Mouse (Mus musculus): ENCODE measurements around the gene Stard3nl. TPM values are rescaled to one million over a fixed set of nuclear protein-coding genes. Genes with fewer than 3 reads are reported as not detected.

The Stard3nl gene
- polyA plus RNA-seq, 2 experiments: 61.7 to 75.9 TPM

DNA sequence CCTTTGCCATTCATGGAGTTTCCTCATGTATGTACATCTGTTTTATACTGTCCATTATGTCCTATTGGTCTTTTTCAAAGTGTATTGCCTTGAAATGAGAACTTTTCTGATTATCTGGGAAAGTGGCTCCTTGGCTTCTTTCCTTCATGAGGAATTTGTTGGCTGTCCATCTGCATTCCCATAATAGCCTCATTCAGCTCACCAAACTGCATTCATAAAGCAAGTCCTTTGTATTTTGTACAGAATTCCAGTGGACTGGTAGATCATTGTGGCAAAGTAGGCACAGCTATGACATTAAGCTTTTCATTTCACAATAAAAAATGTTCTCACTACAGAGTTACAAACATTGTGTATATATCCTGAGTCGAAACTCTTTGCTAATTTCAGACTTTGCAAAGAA, 26.9 kb upstream of the Stard3nl start:
- 76% methylated on average over 1 of the region's 1 CpGs for WGBS
- DNase-seq (ENCODE audit: low spot score): no peak
- no peaks in the 10 kb centered on the region for H3K27me3 ChIP-seq (ENCODE audit: control insufficient read depth, insufficient read depth, low read length)
- TF ChIP-seq POLR2A (IDR thresholded peaks at IDR 0.05; ENCODE audit: borderline replicate concordance, extremely low read depth, insufficient read depth, insufficient read length): no peak
- H3K36me3 ChIP-seq (ENCODE audit: control insufficient read depth, insufficient read depth, low read length): no peaks in the 10 kb centered on the region
- H3K4me1 ChIP-seq (ENCODE audit: control insufficient read depth, insufficient read depth, low read length): no peaks in the 10 kb centered on the region
- no peak for ATAC-seq (ENCODE audit: low FRiP score, low read depth)
- no peak overlapping the region for H3K9ac ChIP-seq (ENCODE audit: low read depth, low read length, severe bottlenecking)
- H3K27ac ChIP-seq (replicated peaks; ENCODE audit: low read depth, low read length): no peak overlapping the region
- H3K9me3 ChIP-seq (ENCODE audit: control insufficient read depth, low read length): no peaks in the 10 kb centered on the region
- no peak overlapping the region for H3K4me2 ChIP-seq (replicated peaks; ENCODE audit: low read depth, low read length, severe bottlenecking)
- no peak overlapping the region for H3K4me3 ChIP-seq (replicated peaks; ENCODE audit: low read length)

DNA sequence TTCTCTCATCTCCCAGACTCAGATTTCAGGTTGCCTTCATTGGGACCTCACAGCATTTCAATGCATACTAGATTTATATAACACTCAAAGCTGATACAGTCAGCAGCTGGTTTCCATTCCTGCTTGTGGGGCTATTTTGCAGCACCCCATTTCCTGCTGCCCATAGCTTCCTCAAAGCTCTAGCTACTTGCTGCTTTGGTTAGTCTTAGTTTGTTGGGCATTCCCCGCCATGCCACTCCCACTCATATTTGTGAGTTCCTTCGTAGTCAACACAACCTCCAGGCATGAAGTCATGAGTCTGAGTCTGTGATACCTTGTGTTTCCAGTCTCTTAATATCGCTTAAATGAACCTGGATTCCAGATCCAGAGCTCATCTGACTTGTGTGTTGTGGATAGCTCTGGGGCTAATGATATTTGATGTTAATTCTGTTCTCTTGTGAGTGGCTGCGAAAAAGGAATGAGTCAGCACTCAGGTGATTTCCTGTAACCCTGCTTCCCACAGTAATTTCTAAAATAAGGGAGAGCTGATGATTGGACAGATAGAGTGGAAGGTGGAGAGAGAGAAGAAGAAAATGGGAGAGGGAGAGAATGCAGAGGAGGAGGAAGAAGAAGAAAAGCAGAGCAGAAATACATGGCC, 22.4 kb upstream of the Stard3nl start:
- H3K4me2 ChIP-seq (replicated peaks; ENCODE audit: low read depth, low read length, severe bottlenecking): no peak overlapping the region
- H3K36me3 ChIP-seq (ENCODE audit: control insufficient read depth, insufficient read depth, low read length): no peaks in the 10 kb centered on the region
- ATAC-seq (ENCODE audit: low FRiP score, low read depth): no peak
- no peak for DNase-seq (ENCODE audit: low spot score)
- H3K9ac ChIP-seq (ENCODE audit: low read depth, low read length, severe bottlenecking): no peak overlapping the region
- H3K9me3 ChIP-seq (ENCODE audit: control insufficient read depth, low read length): no peaks in the 10 kb centered on the region
- H3K4me3 ChIP-seq (replicated peaks; ENCODE audit: low read length): no peak overlapping the region
- no peak for TF ChIP-seq POLR2A (IDR thresholded peaks at IDR 0.05; ENCODE audit: borderline replicate concordance, extremely low read depth, insufficient read depth, insufficient read length)
- H3K4me1 ChIP-seq (ENCODE audit: control insufficient read depth, insufficient read depth, low read length): no peaks in the 10 kb centered on the region
- H3K27me3 ChIP-seq (ENCODE audit: control insufficient read depth, insufficient read depth, low read length): no peaks in the 10 kb centered on the region
- H3K27ac ChIP-seq (replicated peaks; ENCODE audit: low read depth, low read length): no peak overlapping the region
- 87% methylated on average over 4 of the region's 4 CpGs for WGBS

DNA sequence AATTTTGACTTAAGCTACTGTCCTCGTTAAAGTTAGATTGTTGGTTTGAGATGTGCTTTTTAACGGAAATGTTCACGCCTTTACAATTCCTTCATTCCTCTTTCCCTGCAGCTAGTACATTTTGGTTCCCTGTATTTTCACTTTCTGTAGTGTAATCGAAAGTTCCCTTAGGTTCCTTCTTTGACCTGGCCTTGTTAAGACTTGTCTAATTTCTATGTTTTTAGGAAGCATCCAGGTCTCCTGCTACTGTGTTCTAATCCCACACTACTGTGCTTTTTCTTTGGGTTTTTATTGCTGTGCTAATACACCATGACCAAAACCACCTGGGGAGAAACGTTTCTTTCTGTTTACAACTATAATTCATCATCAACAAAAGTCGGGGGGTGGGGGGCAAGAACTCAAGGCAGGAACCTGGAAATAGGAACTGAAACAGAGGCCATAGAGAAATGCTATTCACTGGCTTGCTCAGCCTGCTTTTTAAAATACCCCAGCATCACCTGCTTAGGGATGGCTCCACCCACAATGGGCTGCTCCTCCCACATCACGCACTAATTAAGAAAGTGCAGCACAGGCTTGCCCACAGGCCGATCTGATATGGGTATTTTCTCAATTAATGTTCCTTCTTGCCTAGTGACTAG, 20.4 kb upstream of the Stard3nl start:
- H3K36me3 ChIP-seq (ENCODE audit: control insufficient read depth, insufficient read depth, low read length): no peaks in the 10 kb centered on the region
- no peak overlapping the region for H3K4me2 ChIP-seq (replicated peaks; ENCODE audit: low read depth, low read length, severe bottlenecking)
- ATAC-seq (ENCODE audit: low FRiP score, low read depth): no peak
- WGBS: 60% methylated on average over 8 of the region's 8 CpGs
- no peaks in the 10 kb centered on the region for H3K27me3 ChIP-seq (ENCODE audit: control insufficient read depth, insufficient read depth, low read length)
- no peaks in the 10 kb centered on the region for H3K9me3 ChIP-seq (ENCODE audit: control insufficient read depth, low read length)
- H3K4me1 ChIP-seq (ENCODE audit: control insufficient read depth, insufficient read depth, low read length): no peaks in the 10 kb centered on the region
- H3K4me3 ChIP-seq (replicated peaks; ENCODE audit: low read length): no peak overlapping the region
- DNase-seq (ENCODE audit: low spot score): no peak
- H3K27ac ChIP-seq (replicated peaks; ENCODE audit: low read depth, low read length): no peak overlapping the region
- no peak overlapping the region for H3K9ac ChIP-seq (ENCODE audit: low read depth, low read length, severe bottlenecking)
- TF ChIP-seq POLR2A (IDR thresholded peaks at IDR 0.05; ENCODE audit: borderline replicate concordance, extremely low read depth, insufficient read depth, insufficient read length): no peak

DNA sequence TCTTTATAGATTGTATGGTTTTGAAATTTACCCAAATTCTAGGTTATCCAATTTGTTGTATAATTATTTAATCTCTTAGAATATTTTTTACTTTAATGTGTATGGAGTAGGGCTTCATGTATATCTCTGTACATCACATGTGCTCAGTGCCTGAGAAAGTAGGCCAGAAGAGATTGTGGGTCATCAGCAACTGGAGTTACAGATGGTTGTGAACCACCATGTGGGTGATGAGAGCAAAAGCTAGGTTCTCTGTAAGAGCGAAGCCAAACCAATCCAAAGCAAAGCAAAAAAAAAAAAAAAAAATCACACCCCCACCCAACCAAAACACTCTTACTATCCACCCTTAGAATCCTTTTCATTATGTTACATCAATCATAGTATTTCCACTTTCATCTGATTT, 19.7 kb upstream of the Stard3nl start:
- H3K27ac ChIP-seq (replicated peaks; ENCODE audit: low read depth, low read length): no peak overlapping the region
- no peaks in the 10 kb centered on the region for H3K27me3 ChIP-seq (ENCODE audit: control insufficient read depth, insufficient read depth, low read length)
- H3K4me3 ChIP-seq (replicated peaks; ENCODE audit: low read length): no peak overlapping the region
- no peaks in the 10 kb centered on the region for H3K4me1 ChIP-seq (ENCODE audit: control insufficient read depth, insufficient read depth, low read length)
- TF ChIP-seq POLR2A (IDR thresholded peaks at IDR 0.05; ENCODE audit: borderline replicate concordance, extremely low read depth, insufficient read depth, insufficient read length): no peak
- no peak overlapping the region for H3K4me2 ChIP-seq (replicated peaks; ENCODE audit: low read depth, low read length, severe bottlenecking)
- 100% methylated on average over 1 of the region's 1 CpGs for WGBS
- DNase-seq (ENCODE audit: low spot score) (no peak), ATAC-seq (ENCODE audit: low FRiP score, low read depth) (no peak)
- no peak overlapping the region for H3K9ac ChIP-seq (ENCODE audit: low read depth, low read length, severe bottlenecking)
- no peaks in the 10 kb centered on the region for H3K9me3 ChIP-seq (ENCODE audit: control insufficient read depth, low read length)
- no peaks in the 10 kb centered on the region for H3K36me3 ChIP-seq (ENCODE audit: control insufficient read depth, insufficient read depth, low read length)

DNA sequence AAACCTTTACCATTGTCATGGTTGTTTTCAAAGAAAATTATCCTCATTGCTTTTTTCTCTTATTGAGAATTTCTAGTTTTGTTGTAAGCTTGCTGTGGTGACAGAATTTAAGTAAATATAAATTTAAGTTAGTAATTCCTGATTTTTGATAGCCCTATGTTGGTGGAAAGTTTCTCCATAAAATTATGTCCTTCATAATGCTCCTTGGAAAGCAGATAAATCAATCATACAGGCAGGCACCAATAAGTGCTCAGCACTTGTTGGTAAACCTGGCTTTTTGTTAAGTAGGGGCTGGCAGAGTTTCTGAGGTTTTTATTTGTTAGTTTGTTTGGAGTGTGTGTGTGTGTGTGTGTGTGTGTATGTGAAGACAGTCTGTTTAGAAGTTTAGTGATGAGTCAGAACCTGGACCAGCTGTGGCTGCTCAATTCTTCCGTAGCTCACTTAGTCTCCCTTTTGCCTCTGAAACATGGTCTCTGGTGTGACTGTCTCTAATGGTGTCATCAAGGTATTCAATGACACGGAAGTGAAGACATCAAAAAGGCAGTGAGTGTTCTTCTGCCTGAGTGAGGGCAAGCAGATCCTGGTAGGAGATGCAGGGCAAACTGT, 16.8 kb upstream of the Stard3nl start:
- no peak overlapping the region for H3K27ac ChIP-seq (replicated peaks; ENCODE audit: low read depth, low read length)
- ATAC-seq (ENCODE audit: low FRiP score, low read depth): no peak
- 65% methylated on average over 2 of the region's 2 CpGs for WGBS

More for the DNA sequence above, 16.8 kb upstream of the Stard3nl start:
- DNase-seq (ENCODE audit: low spot score): no peak
- TF ChIP-seq POLR2A (IDR thresholded peaks at IDR 0.05; ENCODE audit: borderline replicate concordance, extremely low read depth, insufficient read depth, insufficient read length): no peak
- Histone ChIP-seq H3K9ac (ENCODE audit: low read depth, low read length, severe bottlenecking) (no peak overlapping the region), H3K27me3 (ENCODE audit: control insufficient read depth, insufficient read depth, low read length) (no peaks in the 10 kb centered on the region), H3K36me3 (ENCODE audit: control insufficient read depth, insufficient read depth, low read length) (no peaks in the 10 kb centered on the region), H3K4me3 (replicated peaks; ENCODE audit: low read length) (no peak overlapping the region), H3K4me2 (replicated peaks; ENCODE audit: low read depth, low read length, severe bottlenecking) (no peak overlapping the region), H3K4me1 (ENCODE audit: control insufficient read depth, insufficient read depth, low read length) (no peaks in the 10 kb centered on the region), H3K9me3 (ENCODE audit: control insufficient read depth, low read length) (no peaks in the 10 kb centered on the region)

Measured in limb, embryonic 14.5 days (tissue).